Comparison of ENCODE assay signal across 20 mouse cellular contexts in genomic region chr1:75293331-75293701, GRCm38 (mm10). TPM values are rescaled to one million over a fixed set of nuclear protein-coding genes. Genes with fewer than 3 reads are reported as not detected.
DNase-seq lines count a peak whose midpoint lies in the region; ATAC-seq and TF ChIP-seq lines count a peak whose summit lies in the region.
"Had no signal": no experiment of that assay in that cellular context is flagged by ENCODE, and none has a peak within 500 bp of the region (broad histone marks: within the 10 kb centered on the region; RNA-seq: fewer than 3 reads in every experiment).

No protein-coding gene starts in this region.

- no peak for ATAC-seq in heart, embryonic 14.5 days (ENCODE audit: insufficient number of reproducible peaks, insufficient read depth, low FRiP score, low read depth)
- ATAC-seq in midbrain, embryonic 13.5 days, result no peak
- ATAC-seq in midbrain, embryonic 16.5 days, result no peak
- peak; percentile 15; the same call in 1 of the 2 replicates for ATAC-seq in stomach, postnatal 0 days (ENCODE audit: low FRiP score, low TSS enrichment)
- ATAC-seq: activated CD4-positive, CD25-positive, alpha-beta regulatory T cell, adult 4 months; forebrain, embryonic 16.5 days had no signal

- 59% methylated on average over 5 of the region's 5 CpGs for WGBS in heart, embryonic 14.5 days
- 71% methylated on average over 5 of the region's 5 CpGs for WGBS in kidney, adult 2 months
- WGBS in midbrain, embryonic 13.5 days, result 80% methylated on average over 5 of the region's 5 CpGs
- 84% methylated on average over 5 of the region's 5 CpGs for WGBS in midbrain, embryonic 16.5 days
- 80% methylated on average over 5 of the region's 5 CpGs for WGBS in stomach, postnatal 0 days

- H3K4me1 ChIP-seq in heart, embryonic 14.5 days (ENCODE audit: control insufficient read depth in 2 of 2, insufficient read depth in 2 of 2, low read length in 2 of 2), result peaks cover 14 to 16% of the 10 kb centered on the region in 2 experiments
- H3K4me1 ChIP-seq in kidney, adult 2 months (ENCODE audit: control insufficient read depth, insufficient read depth, low read length), result no peaks in the 10 kb centered on the region
- peaks cover 22% of the 10 kb centered on the region for H3K4me1 ChIP-seq in midbrain, embryonic 13.5 days (replicated peaks)
- H3K4me1 ChIP-seq in midbrain, embryonic 16.5 days (ENCODE audit: control insufficient read depth, insufficient read depth, low read length), result peaks cover 24% of the 10 kb centered on the region
- peaks cover 3% of the 10 kb centered on the region; the same call in 1 of the 2 replicates for H3K4me1 ChIP-seq in stomach, postnatal 0 days (replicated peaks; ENCODE audit: control insufficient read depth, insufficient read depth)

- H3K27ac ChIP-seq in heart, embryonic 14.5 days (replicated peaks in 1 of 2; ENCODE audit: control insufficient read depth in 1 of 2, insufficient read depth in 1 of 2, low read depth in 2 of 2, low read length in 2 of 2), result peak overlapping the region; percentile 51 to 73
- H3K27ac ChIP-seq in kidney, adult 2 months (ENCODE audit: insufficient read depth, low read depth, low read length), result peak overlapping the region; percentile 8; the same call in 1 of the 2 replicates
- H3K27ac ChIP-seq in midbrain, embryonic 13.5 days, result peak overlapping the region; percentile 30
- no peak overlapping the region for H3K27ac ChIP-seq in midbrain, embryonic 16.5 days (ENCODE audit: low read length)
- no peak overlapping the region for H3K27ac ChIP-seq in stomach, postnatal 0 days (replicated peaks)
- H3K27ac ChIP-seq: liver, embryonic 14.5 days had no signal

- TF ChIP-seq POLR2A in kidney, adult 2 months (IDR thresholded peaks at IDR 0.05; ENCODE audit: low read depth, low read length), result no peak

- H3K36me3 ChIP-seq in heart, embryonic 14.5 days (ENCODE audit: control insufficient read depth, insufficient read depth, low read length), result no peaks in the 10 kb centered on the region
- H3K36me3 ChIP-seq in kidney, adult 2 months (ENCODE audit: control insufficient read depth, insufficient read depth, low read length), result no peaks in the 10 kb centered on the region
- no peaks in the 10 kb centered on the region for H3K36me3 ChIP-seq in midbrain, embryonic 13.5 days
- H3K36me3 ChIP-seq in midbrain, embryonic 16.5 days (ENCODE audit: control insufficient read depth, insufficient read depth, low read length), result no peaks in the 10 kb centered on the region
- no peaks in the 10 kb centered on the region for H3K36me3 ChIP-seq in stomach, postnatal 0 days (ENCODE audit: control insufficient read depth, insufficient read depth, low read length)

- no peaks in the 10 kb centered on the region for H3K9me3 ChIP-seq in heart, embryonic 14.5 days (ENCODE audit: control insufficient read depth, low read length)
- no peaks in the 10 kb centered on the region for H3K9me3 ChIP-seq in midbrain, embryonic 13.5 days
- H3K9me3 ChIP-seq in midbrain, embryonic 16.5 days (replicated peaks; ENCODE audit: control insufficient read depth, low read length, poor library complexity, severe bottlenecking), result no peaks in the 10 kb centered on the region
- H3K9me3 ChIP-seq in stomach, postnatal 0 days (ENCODE audit: control insufficient read depth, low read length), result no peaks in the 10 kb centered on the region

- H3K4me3 ChIP-seq in heart, embryonic 14.5 days (ENCODE audit: control insufficient read depth in 1 of 2, insufficient read depth in 1 of 2, low read depth in 1 of 2, low read length in 2 of 2), result no peak overlapping the region
- no peak overlapping the region for H3K4me3 ChIP-seq in kidney, adult 2 months (ENCODE audit: insufficient read depth, low read depth, low read length)
- H3K4me3 ChIP-seq in midbrain, embryonic 13.5 days (replicated peaks), result no peak overlapping the region
- H3K4me3 ChIP-seq in midbrain, embryonic 16.5 days (ENCODE audit: low read depth, low read length), result no peak overlapping the region
- H3K4me3 ChIP-seq in stomach, postnatal 0 days (ENCODE audit: low read depth, low read length), result no peak overlapping the region
- H3K4me3 ChIP-seq: megakaryocyte, embryonic 14.5 days had no signal

- no peaks in the 10 kb centered on the region for H3K27me3 ChIP-seq in heart, embryonic 14.5 days (ENCODE audit: control insufficient read depth, insufficient read depth, low read length)
- no peaks in the 10 kb centered on the region for H3K27me3 ChIP-seq in kidney, adult 2 months (replicated peaks; ENCODE audit: control insufficient read depth, insufficient read depth, low read length)
- H3K27me3 ChIP-seq in midbrain, embryonic 13.5 days, result no peaks in the 10 kb centered on the region
- no peaks in the 10 kb centered on the region for H3K27me3 ChIP-seq in midbrain, embryonic 16.5 days (ENCODE audit: control insufficient read depth, insufficient read depth, low read depth, low read length)
- no peaks in the 10 kb centered on the region for H3K27me3 ChIP-seq in stomach, postnatal 0 days (ENCODE audit: control insufficient read depth, insufficient read depth, low read length)

- H3K4me2 ChIP-seq in heart, embryonic 14.5 days (ENCODE audit: low read length), result 0 out of 2 replicates have a peak overlapping the region, but pooled peaks have one; percentile 15
- no peak overlapping the region for H3K4me2 ChIP-seq in midbrain, embryonic 13.5 days (replicated peaks)
- H3K4me2 ChIP-seq in midbrain, embryonic 16.5 days (ENCODE audit: low read length), result no peak overlapping the region
- no peak overlapping the region for H3K4me2 ChIP-seq in stomach, postnatal 0 days (replicated peaks; ENCODE audit: low read depth)

- H3K9ac ChIP-seq in heart, embryonic 14.5 days (ENCODE audit: low read length), result peak overlapping the region; percentile 16; the same call in 1 of the 2 replicates
- H3K9ac ChIP-seq in midbrain, embryonic 13.5 days (replicated peaks), result 0 out of 2 replicates have a peak overlapping the region, but pooled peaks have one; percentile 33
- H3K9ac ChIP-seq in midbrain, embryonic 16.5 days (ENCODE audit: low read depth, low read length), result no peak overlapping the region
- no peak overlapping the region for H3K9ac ChIP-seq in stomach, postnatal 0 days (ENCODE audit: low read length)
- H3K9ac ChIP-seq: liver, embryonic 14.5 days had no signal

- no peak for TF ChIP-seq EP300 in stomach, postnatal 0 days (optimal IDR thresholded peaks at IDR 0.05)

- no peak for DNase-seq in heart, adult 18-20 months
- DNase-seq in kidney, adult 2 months, result no peak
- no peak for DNase-seq in kidney, adult 9 months
- DNase-seq in stomach, postnatal 0 days (ENCODE audit: low spot score), result no peak
- no peak for DNase-seq in cerebellum, adult 9-10 months
- DNase-seq: adrenal gland, postnatal 25 days; cerebellum, adult 2 months; left cerebral cortex, postnatal 4 days; lung, postnatal 14 days; thymus, postnatal 14 days had no signal

- TF ChIP-seq CTCF in kidney, adult 2 months (conservative IDR thresholded peaks at IDR 0.05; ENCODE audit: insufficient read depth, insufficient read length, low read depth, low read length), result no peak
- no peak for TF ChIP-seq CTCF in stomach, postnatal 0 days (IDR thresholded peaks at IDR 0.05; ENCODE audit: low read depth)

RNA-seq across cellular contexts. Expression of gene Resp18, which starts 15.1 kb away (rescaled TPM):
- 0.53 TPM in 1 of 2 replicates, not detected in the other for polyA plus RNA-seq in heart, embryonic 14.5 days (2014; fragmentation: Nextera tagmentation; extraction: Ambion mirVana)
- total RNA-seq in heart, adult 18-20 months (2021), result not detected
- polyA plus RNA-seq in kidney, adult 2 months (2012; rRNA removed), result 0.24 and 0.41 TPM in 2 replicates
- polyA plus RNA-seq in midbrain, embryonic 13.5 days (2015; fragmentation: Nextera tagmentation; extraction: Ambion mirVana), result 97.4 and 99.9 TPM in 2 replicates
- polyA plus RNA-seq in midbrain, embryonic 16.5 days (2015; fragmentation: Nextera tagmentation; extraction: Ambion mirVana), result 209 and 241 TPM in 2 replicates
- 7.7 and 8.7 TPM in 2 replicates for polyA plus RNA-seq in stomach, postnatal 0 days (2015; fragmentation: Nextera tagmentation; extraction: Ambion mirVana)
- total RNA-seq: common myeloid progenitor, adult 5-6 weeks; gastrocnemius, postnatal 4 days had no signal
- polyA plus RNA-seq: activated CD4-positive, CD25-positive, alpha-beta regulatory T cell, adult 4 months; C2C12; liver, embryonic 14.5 days had no signal

RNA-seq across cellular contexts. Expression of gene Dnpep, which starts 24.5 kb away (rescaled TPM):
- polyA plus RNA-seq in heart, embryonic 14.5 days (2014; fragmentation: Nextera tagmentation; extraction: Ambion mirVana), result 122 and 128 TPM in 2 replicates
- 10 to 100 TPM; 80.9 to 88.3 TPM for total RNA-seq in heart, adult 18-20 months (2021)
- 117 and 124 TPM in 2 replicates for polyA plus RNA-seq in kidney, adult 2 months (2012; rRNA removed)
- polyA plus RNA-seq in midbrain, embryonic 13.5 days (2015; fragmentation: Nextera tagmentation; extraction: Ambion mirVana), result 155 and 161 TPM in 2 replicates
- 136 and 145 TPM in 2 replicates for polyA plus RNA-seq in midbrain, embryonic 16.5 days (2015; fragmentation: Nextera tagmentation; extraction: Ambion mirVana)
- 104 and 108 TPM in 2 replicates for polyA plus RNA-seq in stomach, postnatal 0 days (2015; fragmentation: Nextera tagmentation; extraction: Ambion mirVana)

RNA-seq across cellular contexts. Expression of gene Ptprn, which starts 29.0 kb away (rescaled TPM):
- 0.38 and 0.41 TPM in 2 replicates for polyA plus RNA-seq in heart, embryonic 14.5 days (2014; fragmentation: Nextera tagmentation; extraction: Ambion mirVana)
- total RNA-seq in heart, adult 18-20 months (2021), result 1 to 10 TPM; 1.2 to 2.0 TPM
- polyA plus RNA-seq in kidney, adult 2 months (2012; rRNA removed), result 0.53 and 0.81 TPM in 2 replicates
- 11.1 and 14.0 TPM in 2 replicates for polyA plus RNA-seq in midbrain, embryonic 13.5 days (2015; fragmentation: Nextera tagmentation; extraction: Ambion mirVana)
- 26.3 and 33.4 TPM in 2 replicates for polyA plus RNA-seq in midbrain, embryonic 16.5 days (2015; fragmentation: Nextera tagmentation; extraction: Ambion mirVana)
- polyA plus RNA-seq in stomach, postnatal 0 days (2015; fragmentation: Nextera tagmentation; extraction: Ambion mirVana), result 2.3 and 2.5 TPM in 2 replicates

RNA-seq across cellular contexts. Expression of gene Dnajb2, which starts 57.1 kb away (rescaled TPM):
- 16.9 and 17.8 TPM in 2 replicates for polyA plus RNA-seq in heart, embryonic 14.5 days (2014; fragmentation: Nextera tagmentation; extraction: Ambion mirVana)
- total RNA-seq in heart, adult 18-20 months (2021), result 100 to 1,000 TPM; 123 to 127 TPM
- 41.1 and 42.6 TPM in 2 replicates for polyA plus RNA-seq in kidney, adult 2 months (2012; rRNA removed)
- polyA plus RNA-seq in midbrain, embryonic 13.5 days (2015; fragmentation: Nextera tagmentation; extraction: Ambion mirVana), result 47.6 and 56.7 TPM in 2 replicates
- 79.4 and 84.3 TPM in 2 replicates for polyA plus RNA-seq in midbrain, embryonic 16.5 days (2015; fragmentation: Nextera tagmentation; extraction: Ambion mirVana)
- polyA plus RNA-seq in stomach, postnatal 0 days (2015; fragmentation: Nextera tagmentation; extraction: Ambion mirVana), result 24.2 and 25.8 TPM in 2 replicates

Comparison
In these comparisons a context has a peak if more than half of its experiments do, and no peak if none do; other contexts are left out.
1. H3K27ac ChIP-seq: peak in heart, embryonic 14.5 days (2 of 2), kidney, adult 2 months (single experiment) and midbrain, embryonic 13.5 days (single experiment); none in midbrain, embryonic 16.5 days (single experiment) and stomach, postnatal 0 days (single experiment).
2. H3K9ac ChIP-seq: peak in heart, embryonic 14.5 days (single experiment) and midbrain, embryonic 13.5 days (single experiment); none in midbrain, embryonic 16.5 days (single experiment) and stomach, postnatal 0 days (single experiment).
3. RNA of gene Resp18, which starts 15.1 kb away (polyA plus RNA-seq): 209 to 241 TPM in midbrain, embryonic 16.5 days and 97.4 to 99.9 TPM in midbrain, embryonic 13.5 days; 7.7 to 8.7 TPM in stomach, postnatal 0 days, 0.53 TPM in heart, embryonic 14.5 days and 0.24 to 0.41 TPM in kidney, adult 2 months; every median in the first group is over 10 times any median in the second.